Mouse (Mus musculus) small intestine, adult 2 months (tissue): ENCODE results near the gene Shmt2.

Experiments
- CTCF ChIP-seq: fragments of 200-500 bp; IDR thresholded peaks from 2 replicates; pipeline ENCODE4 v1.5.1; 2012; ENCODE audit warnings: low read depth, mild to moderate bottlenecking, control low read depth, inconsistent platforms, low read length, moderate library complexity, mixed read lengths; ENCODE audit not compliant: insufficient replicate concordance, insufficient read length; ENCODE audit errors: extremely low read depth
- POLR2A ChIP-seq: fragments of 200-500 bp; IDR thresholded peaks from 2 replicates; pipeline ENCODE4 v1.6.1; 2012; ENCODE audit warnings: low read depth, mild to moderate bottlenecking, control low read depth, inconsistent platforms, low read length, moderate library complexity

- TF ChIP-seq CTCF = no peak
- TF ChIP-seq POLR2A = no peak
Measured at GRCm38 (mm10) chr10:127546505-127546904, 24.3 kb upstream of the Shmt2 start.
